Mouse (Mus musculus): Measurements from ENCODE around the gene Osbpl6. TPM values are rescaled to one million over a fixed set of nuclear protein-coding genes. Genes with fewer than 3 reads are reported as not detected.

The Osbpl6 gene
- polyA plus RNA-seq, 1 experiment: 0.20 TPM

DNA sequence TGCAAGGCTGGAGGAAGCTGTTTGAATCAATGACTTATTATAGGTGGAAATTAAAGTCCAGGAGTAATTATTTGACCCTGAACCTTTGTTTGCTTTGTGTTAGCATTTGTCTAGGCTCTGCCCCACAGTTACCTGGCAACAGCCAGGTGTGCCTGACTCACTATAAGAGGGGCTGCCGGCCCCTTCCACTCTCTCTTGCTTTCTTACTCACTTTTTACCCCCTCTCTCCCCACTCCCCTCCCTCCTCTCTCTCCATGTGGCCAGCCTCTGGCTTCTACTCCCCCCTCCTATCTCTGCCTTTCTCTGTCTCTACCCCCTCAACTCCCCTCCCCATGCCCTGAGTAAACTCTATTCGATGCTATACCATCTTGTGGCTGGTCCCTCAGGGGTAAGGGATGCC is 33.2 kb downstream of the Osbpl6 start:
- no peaks in the 10 kb centered on the region for H3K4me1 ChIP-seq (ENCODE audit: control insufficient read depth, insufficient read depth, low read length)
- H3K36me3 ChIP-seq (ENCODE audit: control insufficient read depth, insufficient read depth, low read length): no peaks in the 10 kb centered on the region
- no peak overlapping the region for H3K4me3 ChIP-seq (ENCODE audit: control insufficient read depth, low read depth, low read length)
- H3K27me3 ChIP-seq (ENCODE audit: control insufficient read depth, insufficient read depth, low read length): no peaks in the 10 kb centered on the region
- TF ChIP-seq CTCF (IDR thresholded peaks at IDR 0.05; ENCODE audit: control insufficient read depth, insufficient read depth, insufficient replicate concordance, low read depth, low read length) (no peak), POLR2A (IDR thresholded peaks at IDR 0.05; ENCODE audit: control insufficient read depth, low read depth, low read length) (no peak)
- H3K27ac ChIP-seq (ENCODE audit: control insufficient read depth, insufficient read depth, low read depth, low read length): no peak overlapping the region

DNA sequence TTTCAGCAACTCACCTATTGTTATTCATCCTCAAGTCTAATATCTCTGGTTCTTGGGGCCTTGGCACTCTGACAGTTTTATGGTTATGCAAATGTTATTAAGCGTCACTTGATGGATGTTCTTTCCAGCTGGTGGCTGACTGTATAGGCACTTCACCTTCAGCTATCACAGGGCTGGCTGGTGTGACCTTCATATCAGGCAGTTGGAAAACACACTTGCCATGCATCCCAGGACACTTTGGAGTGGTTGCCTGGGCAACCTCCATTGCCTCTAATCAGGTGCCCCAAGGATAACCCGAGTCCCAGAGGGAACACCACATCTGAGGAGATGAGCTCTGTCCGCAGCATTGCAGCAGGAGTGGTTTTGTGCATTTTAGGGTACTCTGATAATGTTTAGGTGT is 35.8 kb downstream of the Osbpl6 start:
- Histone ChIP-seq H3K36me3 (ENCODE audit: control insufficient read depth, insufficient read depth, low read length) (no peaks in the 10 kb centered on the region), H3K4me3 (ENCODE audit: control insufficient read depth, low read depth, low read length) (no peak overlapping the region), H3K27me3 (ENCODE audit: control insufficient read depth, insufficient read depth, low read length) (no peaks in the 10 kb centered on the region), H3K4me1 (ENCODE audit: control insufficient read depth, insufficient read depth, low read length) (no peaks in the 10 kb centered on the region), H3K27ac (ENCODE audit: control insufficient read depth, insufficient read depth, low read depth, low read length) (no peak overlapping the region)
- TF ChIP-seq CTCF (IDR thresholded peaks at IDR 0.05; ENCODE audit: control insufficient read depth, insufficient read depth, insufficient replicate concordance, low read depth, low read length) (no peak), POLR2A (IDR thresholded peaks at IDR 0.05; ENCODE audit: control insufficient read depth, low read depth, low read length) (no peak)

DNA sequence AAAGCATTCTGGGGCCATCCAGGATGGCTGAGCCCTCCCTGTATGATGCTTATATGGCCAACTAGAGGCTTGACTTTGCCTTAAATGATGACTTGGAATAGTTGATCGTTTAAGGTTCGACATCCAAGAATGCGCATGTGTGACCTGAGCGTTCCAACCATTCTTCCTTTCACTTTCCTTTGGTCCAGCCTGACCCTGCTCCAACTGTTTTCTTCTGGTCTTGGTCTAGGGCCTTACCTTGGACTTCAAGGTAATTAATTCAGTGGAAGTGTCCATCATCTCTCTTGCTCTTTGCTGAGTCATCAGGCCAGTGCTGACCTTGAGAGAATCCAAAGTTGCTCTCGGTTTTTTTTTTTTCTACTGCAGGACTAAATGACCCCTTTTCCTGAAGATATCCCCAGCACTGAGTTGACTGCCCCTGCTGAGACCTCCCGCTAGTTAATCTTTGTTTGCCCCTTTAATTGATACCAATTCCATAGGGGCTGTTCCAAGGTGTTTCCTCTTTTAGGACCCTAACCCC is 43.6 kb downstream of the Osbpl6 start:
- Histone ChIP-seq H3K36me3 (ENCODE audit: control insufficient read depth, insufficient read depth, low read length) (no peaks in the 10 kb centered on the region), H3K27ac (ENCODE audit: control insufficient read depth, insufficient read depth, low read depth, low read length) (no peak overlapping the region), H3K4me3 (ENCODE audit: control insufficient read depth, low read depth, low read length) (no peak overlapping the region), H3K27me3 (ENCODE audit: control insufficient read depth, insufficient read depth, low read length) (no peaks in the 10 kb centered on the region), H3K4me1 (ENCODE audit: control insufficient read depth, insufficient read depth, low read length) (no peaks in the 10 kb centered on the region)
- TF ChIP-seq POLR2A (IDR thresholded peaks at IDR 0.05; ENCODE audit: control insufficient read depth, low read depth, low read length) (no peak), CTCF (IDR thresholded peaks at IDR 0.05; ENCODE audit: control insufficient read depth, insufficient read depth, insufficient replicate concordance, low read depth, low read length) (no peak)

DNA sequence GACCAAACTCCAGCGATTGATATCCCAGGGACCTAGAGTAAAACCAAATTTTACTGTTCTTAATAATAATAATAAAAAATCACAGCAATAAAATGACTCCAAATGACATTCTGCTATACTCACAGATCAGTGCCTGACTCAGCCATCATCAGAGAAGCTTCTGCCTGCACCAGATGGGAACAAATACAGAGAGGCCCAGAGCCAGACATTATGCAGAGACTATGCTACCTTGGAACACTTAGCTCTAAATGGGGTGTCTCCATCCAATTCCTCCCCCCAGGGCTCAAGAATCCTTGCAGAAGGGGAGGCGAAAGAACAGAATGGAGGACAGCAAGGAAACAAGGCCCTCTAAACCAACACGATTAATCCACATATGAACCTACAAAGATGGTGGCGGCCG is 60.4 kb downstream of the Osbpl6 start:
- Histone ChIP-seq H3K4me1 (ENCODE audit: control insufficient read depth, insufficient read depth, low read length) (no peaks in the 10 kb centered on the region), H3K27me3 (ENCODE audit: control insufficient read depth, insufficient read depth, low read length) (no peaks in the 10 kb centered on the region), H3K36me3 (ENCODE audit: control insufficient read depth, insufficient read depth, low read length) (no peaks in the 10 kb centered on the region), H3K4me3 (ENCODE audit: control insufficient read depth, low read depth, low read length) (no peak overlapping the region), H3K27ac (ENCODE audit: control insufficient read depth, insufficient read depth, low read depth, low read length) (no peak overlapping the region)
- TF ChIP-seq CTCF (IDR thresholded peaks at IDR 0.05; ENCODE audit: control insufficient read depth, insufficient read depth, insufficient replicate concordance, low read depth, low read length) (no peak), POLR2A (IDR thresholded peaks at IDR 0.05; ENCODE audit: control insufficient read depth, low read depth, low read length) (no peak)

DNA sequence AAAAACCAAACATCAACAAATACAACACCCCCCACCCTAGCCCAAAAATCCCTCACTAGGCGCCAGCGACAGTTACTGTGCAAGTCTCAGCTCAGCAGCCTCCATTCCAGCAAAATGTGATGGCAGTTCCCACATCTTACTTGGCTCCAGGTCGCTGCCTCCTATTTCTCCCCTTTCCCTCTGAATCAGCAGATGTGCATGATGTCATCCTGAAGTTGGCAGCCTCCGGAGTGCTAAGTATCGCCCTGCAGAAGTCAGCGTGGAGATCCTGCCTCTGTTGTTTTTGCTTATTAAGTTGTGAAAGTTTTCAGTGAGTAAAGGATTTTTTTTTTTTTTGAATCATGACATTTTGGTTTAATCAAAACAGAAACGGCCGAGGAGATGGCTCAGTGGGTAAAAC is 61.9 kb downstream of the Osbpl6 start:
- Histone ChIP-seq H3K27me3 (ENCODE audit: control insufficient read depth, insufficient read depth, low read length) (no peaks in the 10 kb centered on the region), H3K4me1 (ENCODE audit: control insufficient read depth, insufficient read depth, low read length) (no peaks in the 10 kb centered on the region), H3K27ac (ENCODE audit: control insufficient read depth, insufficient read depth, low read depth, low read length) (no peak overlapping the region), H3K36me3 (ENCODE audit: control insufficient read depth, insufficient read depth, low read length) (no peaks in the 10 kb centered on the region), H3K4me3 (ENCODE audit: control insufficient read depth, low read depth, low read length) (no peak overlapping the region)
- TF ChIP-seq POLR2A (IDR thresholded peaks at IDR 0.05; ENCODE audit: control insufficient read depth, low read depth, low read length) (no peak), CTCF (IDR thresholded peaks at IDR 0.05; ENCODE audit: control insufficient read depth, insufficient read depth, insufficient replicate concordance, low read depth, low read length) (no peak)

DNA sequence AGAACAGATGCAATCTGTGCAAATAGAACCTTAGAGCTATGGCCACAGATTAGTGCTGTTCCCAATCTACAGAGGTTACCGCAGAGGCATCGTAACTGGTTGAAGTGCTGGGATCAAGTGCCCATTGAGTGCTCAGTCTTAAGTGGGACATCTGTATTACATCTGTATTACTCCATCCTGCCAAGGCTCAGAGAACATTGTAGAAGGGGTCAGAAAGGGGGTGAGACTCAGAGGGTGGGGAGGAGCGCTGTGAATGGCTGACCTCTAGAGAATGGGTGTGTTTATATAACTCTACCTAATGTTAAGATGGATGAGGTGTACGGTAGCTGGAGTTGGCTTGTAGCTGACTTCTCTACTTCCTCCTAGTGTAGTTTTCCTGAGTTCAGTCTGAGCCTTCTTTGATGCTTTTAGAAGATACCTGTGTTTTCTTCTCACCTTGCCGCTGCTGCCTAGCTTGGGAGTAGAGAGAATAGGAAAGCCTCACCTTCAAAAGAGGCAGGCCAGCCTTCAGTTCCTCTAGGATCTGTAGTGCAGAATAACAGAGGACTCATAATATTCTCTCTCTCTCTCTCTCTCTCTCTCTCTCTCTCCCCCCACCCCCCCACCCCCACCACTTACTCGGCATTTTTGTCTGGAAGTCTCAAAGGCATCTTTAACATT is 62.9 kb downstream of the Osbpl6 start:
- Histone ChIP-seq H3K4me3 (ENCODE audit: control insufficient read depth, low read depth, low read length) (no peak overlapping the region), H3K27ac (ENCODE audit: control insufficient read depth, insufficient read depth, low read depth, low read length) (no peak overlapping the region), H3K4me1 (ENCODE audit: control insufficient read depth, insufficient read depth, low read length) (no peaks in the 10 kb centered on the region), H3K27me3 (ENCODE audit: control insufficient read depth, insufficient read depth, low read length) (no peaks in the 10 kb centered on the region), H3K36me3 (ENCODE audit: control insufficient read depth, insufficient read depth, low read length) (no peaks in the 10 kb centered on the region)
- TF ChIP-seq POLR2A (IDR thresholded peaks at IDR 0.05; ENCODE audit: control insufficient read depth, low read depth, low read length) (no peak), CTCF (IDR thresholded peaks at IDR 0.05; ENCODE audit: control insufficient read depth, insufficient read depth, insufficient replicate concordance, low read depth, low read length) (no peak)

DNA sequence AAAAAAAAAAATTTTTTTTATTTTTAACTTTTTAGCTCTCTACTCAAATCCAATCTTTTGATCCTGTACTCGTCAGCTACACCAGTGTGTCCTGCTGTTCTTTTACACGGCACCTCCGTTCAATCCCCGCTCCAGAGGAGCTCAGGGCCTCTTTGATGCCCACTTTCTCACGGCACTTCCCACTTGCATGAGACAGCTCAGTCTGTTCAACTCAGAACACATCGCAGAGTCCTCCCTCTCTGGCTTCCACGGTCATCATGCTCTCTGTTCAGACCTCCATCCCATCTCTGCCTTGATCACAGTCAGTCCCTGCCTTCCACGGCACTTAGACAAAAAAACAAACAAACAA is 63.4 kb downstream of the Osbpl6 start:
- TF ChIP-seq CTCF (IDR thresholded peaks at IDR 0.05; ENCODE audit: control insufficient read depth, insufficient read depth, insufficient replicate concordance, low read depth, low read length): no peak
- no peak for TF ChIP-seq POLR2A (IDR thresholded peaks at IDR 0.05; ENCODE audit: control insufficient read depth, low read depth, low read length)
- Histone ChIP-seq H3K27me3 (ENCODE audit: control insufficient read depth, insufficient read depth, low read length) (no peaks in the 10 kb centered on the region), H3K4me3 (ENCODE audit: control insufficient read depth, low read depth, low read length) (no peak overlapping the region), H3K4me1 (ENCODE audit: control insufficient read depth, insufficient read depth, low read length) (no peaks in the 10 kb centered on the region), H3K27ac (ENCODE audit: control insufficient read depth, insufficient read depth, low read depth, low read length) (no peak overlapping the region), H3K36me3 (ENCODE audit: control insufficient read depth, insufficient read depth, low read length) (no peaks in the 10 kb centered on the region)

All from testis, adult 2 months (tissue).